Mouse (Mus musculus): ENCODE measurements around the gene Kank3. TPM values are rescaled to one million over a fixed set of nuclear protein-coding genes. Genes with fewer than 3 reads are reported as not detected.
A peak's percentile ranks its signal among the peaks of the same experiment; 100 is the strongest.
"Not testable (repeated sequence)": the region's sequence is repeated elsewhere in the genome, so short reads cannot be mapped to it uniquely, and the experiment has no call there.

The Kank3 gene
- polyA plus RNA-seq, 1 experiment: 395 TPM

GRCm38 (mm10) chr17:33817184-33817968, 7.1 kb downstream of the Kank3 start:
- TF ChIP-seq POLR2A (IDR thresholded peaks at IDR 0.05; ENCODE audit: borderline replicate concordance, extremely low read depth, low read depth, low read length) (peak; percentile 68; the same call in 1 of the 2 replicates), CTCF (IDR thresholded peaks at IDR 0.05; ENCODE audit: insufficient read depth, low read length) (no peak)
- under 1% methylated on average over 89 of the region's 89 CpGs for WGBS
- DNase-seq: peak; percentile 86
- H3K4me3 ChIP-seq (replicated peaks; ENCODE audit: extremely low read depth, low read depth, low read length): peak overlapping the region; percentile 64
- peaks cover 29% of the 10 kb centered on the region for H3K4me1 ChIP-seq (ENCODE audit: control insufficient read depth, insufficient read depth, low read length)

DNA sequence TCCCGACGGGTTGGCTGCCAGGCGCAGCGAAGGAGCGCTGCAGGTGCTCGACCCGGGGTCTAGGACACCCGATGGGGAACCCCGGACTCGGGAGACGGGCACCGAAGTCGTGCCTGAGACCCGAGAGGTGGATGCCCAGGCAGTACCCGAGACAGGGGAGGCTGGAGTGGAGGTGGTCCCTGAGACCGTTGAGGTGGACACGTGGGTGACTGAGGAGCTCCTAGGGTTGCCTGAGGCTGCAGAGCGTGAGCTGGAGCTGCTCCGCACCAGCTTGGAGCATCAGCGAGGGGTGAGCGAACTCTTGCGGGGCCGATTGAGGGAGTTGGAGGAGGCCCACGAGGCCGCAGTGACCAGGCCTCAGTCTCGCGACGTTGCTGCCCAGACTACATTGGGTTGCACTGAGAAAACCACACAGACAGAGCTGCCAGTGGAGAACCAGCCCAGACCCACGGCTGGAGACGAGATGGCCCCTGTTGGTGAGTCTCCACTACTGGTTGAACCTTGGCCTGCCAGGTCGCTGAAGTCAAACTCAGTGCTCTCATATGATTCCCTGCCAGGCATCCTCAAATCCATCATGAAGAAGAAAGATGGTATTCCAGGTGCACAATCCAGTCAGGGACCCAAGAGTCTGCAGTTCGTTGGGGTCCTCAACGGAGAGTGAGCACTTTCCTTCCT, 7.8 kb downstream of the Kank3 start:
- Histone ChIP-seq H3K4me3 (replicated peaks; ENCODE audit: extremely low read depth, low read depth, low read length) (peak overlapping the region; percentile 22), H3K4me1 (ENCODE audit: control insufficient read depth, insufficient read depth, low read length) (peaks cover 29% of the 10 kb centered on the region)
- no peak for DNase-seq
- TF ChIP-seq CTCF (IDR thresholded peaks at IDR 0.05; ENCODE audit: insufficient read depth, low read length) (no peak), POLR2A (IDR thresholded peaks at IDR 0.05; ENCODE audit: borderline replicate concordance, extremely low read depth, low read depth, low read length) (peak; percentile 24; the same call in 1 of the 2 replicates)
- WGBS: 23% methylated on average over 33 of the region's 33 CpGs

GRCm38 (mm10) chr17:33822436-33822959, 12.2 kb downstream of the Kank3 start:
- H3K4me1 ChIP-seq (ENCODE audit: control insufficient read depth, insufficient read depth, low read length): peaks cover 17% of the 10 kb centered on the region
- no peak for DNase-seq
- WGBS: 69% methylated on average over 1 of the region's 1 CpGs
- H3K4me3 ChIP-seq (replicated peaks; ENCODE audit: extremely low read depth, low read depth, low read length): no peak overlapping the region
- TF ChIP-seq POLR2A (IDR thresholded peaks at IDR 0.05; ENCODE audit: borderline replicate concordance, extremely low read depth, low read depth, low read length) (no peak), CTCF (IDR thresholded peaks at IDR 0.05; ENCODE audit: insufficient read depth, low read length) (no peak)

- not testable (repeated sequence) for DNase-seq
- H3K4me3 ChIP-seq (replicated peaks; ENCODE audit: extremely low read depth, low read depth, low read length): peak overlapping the region; percentile 52
- H3K4me1 ChIP-seq (ENCODE audit: control insufficient read depth, insufficient read depth, low read length): peaks cover 14% of the 10 kb centered on the region
- WGBS: 51% methylated on average over 8 of the region's 8 CpGs
These were observed 12.9 kb downstream of the Kank3 start for GRCm38 (mm10) chr17:33823171-33823570.

- Histone ChIP-seq H3K4me1 (ENCODE audit: control insufficient read depth, insufficient read depth, low read length) (peaks cover 15% of the 10 kb centered on the region), H3K4me3 (replicated peaks; ENCODE audit: extremely low read depth, low read depth, low read length) (peak within 1 kb of the TSS; percentile 96)
- peak; percentile 99 for DNase-seq
- under 1% methylated on average over 51 of the region's 51 CpGs for WGBS
- TF ChIP-seq POLR2A (IDR thresholded peaks at IDR 0.05; ENCODE audit: borderline replicate concordance, extremely low read depth, low read depth, low read length) (peak; percentile 97), CTCF (IDR thresholded peaks at IDR 0.05; ENCODE audit: insufficient read depth, low read length) (no peak)
These were observed 14.0 kb downstream of the Kank3 start, which contains the start of the genes Rps28 and Ndufa7 for GRCm38 (mm10) chr17:33824084-33824996. TSS of gene Rps28 (minus strand) at chr17:33824562. TSS of gene Ndufa7 (plus strand) at chr17:33824572.

- peaks cover 15% of the 10 kb centered on the region for H3K4me1 ChIP-seq (ENCODE audit: control insufficient read depth, insufficient read depth, low read length)
- DNase-seq: not testable (repeated sequence)
- H3K4me3 ChIP-seq (replicated peaks; ENCODE audit: extremely low read depth, low read depth, low read length): peak overlapping the region; percentile 95
- WGBS: 4% methylated on average over 6 of the region's 6 CpGs
These were observed 14.6 kb downstream of the Kank3 start for GRCm38 (mm10) chr17:33824997-33825330.

DNA sequence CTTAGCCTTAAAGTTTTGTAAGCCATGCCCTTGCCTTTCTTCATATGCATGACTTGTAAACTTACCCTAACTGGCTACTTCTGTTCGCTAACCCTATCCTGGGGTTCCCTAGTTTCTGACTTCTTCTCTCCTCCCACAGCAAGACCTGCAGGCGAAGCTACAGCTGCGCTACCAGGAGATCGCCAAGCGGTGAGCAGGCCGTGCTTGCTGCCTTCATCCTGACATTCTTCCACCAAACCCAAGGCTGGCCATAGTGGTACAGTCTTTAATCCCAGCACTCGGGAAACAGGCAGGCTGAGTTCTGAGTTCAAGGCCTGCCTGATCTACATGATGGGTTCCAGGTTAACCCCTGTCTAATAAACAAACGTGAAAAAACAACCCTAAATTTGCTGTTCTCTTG, 15.1 kb downstream of the Kank3 start:
- TF ChIP-seq POLR2A (IDR thresholded peaks at IDR 0.05; ENCODE audit: borderline replicate concordance, extremely low read depth, low read depth, low read length) (no peak), CTCF (IDR thresholded peaks at IDR 0.05; ENCODE audit: insufficient read depth, low read length) (no peak)
- Histone ChIP-seq H3K4me3 (replicated peaks; ENCODE audit: extremely low read depth, low read depth, low read length) (no peak overlapping the region), H3K4me1 (ENCODE audit: control insufficient read depth, insufficient read depth, low read length) (peaks cover 15% of the 10 kb centered on the region)
- WGBS: 81% methylated on average over 8 of the region's 8 CpGs
- no peak for DNase-seq

GRCm38 (mm10) chr17:33826850-33827249, 16.5 kb downstream of the Kank3 start:
- Histone ChIP-seq H3K4me1 (ENCODE audit: control insufficient read depth, insufficient read depth, low read length) (peaks cover 15% of the 10 kb centered on the region), H3K4me3 (replicated peaks; ENCODE audit: extremely low read depth, low read depth, low read length) (no peak overlapping the region)
- TF ChIP-seq POLR2A (IDR thresholded peaks at IDR 0.05; ENCODE audit: borderline replicate concordance, extremely low read depth, low read depth, low read length): no peak
- peak; percentile 71 for TF ChIP-seq CTCF (IDR thresholded peaks at IDR 0.05; ENCODE audit: insufficient read depth, low read length)
- 1% methylated on average over 3 of the region's 3 CpGs for WGBS
- DNase-seq: peak; percentile 62

DNA sequence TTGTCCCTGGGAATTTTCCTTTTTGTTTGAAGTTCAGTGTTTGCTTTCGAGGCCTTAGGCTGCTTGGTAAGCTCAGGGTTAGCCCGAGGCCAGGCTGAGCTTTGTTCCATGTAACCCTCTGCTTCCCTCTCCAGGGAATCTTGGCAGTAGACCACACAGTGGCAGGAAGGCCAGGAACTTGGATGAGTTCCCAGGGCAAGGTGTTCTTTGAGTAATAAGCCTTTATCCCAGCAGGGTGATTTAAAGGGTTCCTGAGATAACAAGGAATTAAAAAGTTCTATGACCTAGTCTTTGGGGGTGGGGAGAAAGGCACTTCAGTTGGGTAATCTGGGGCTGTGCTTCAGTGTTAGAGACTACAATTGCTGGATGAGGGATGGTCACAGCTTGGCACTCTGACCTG, 18.6 kb downstream of the Kank3 start:
- TF ChIP-seq POLR2A (IDR thresholded peaks at IDR 0.05; ENCODE audit: borderline replicate concordance, extremely low read depth, low read depth, low read length) (no peak), CTCF (IDR thresholded peaks at IDR 0.05; ENCODE audit: insufficient read depth, low read length) (no peak)
- DNase-seq: peak; percentile 63
- no peak overlapping the region for H3K4me3 ChIP-seq (replicated peaks; ENCODE audit: extremely low read depth, low read depth, low read length)
- H3K4me1 ChIP-seq (ENCODE audit: control insufficient read depth, insufficient read depth, low read length): peaks cover 7% of the 10 kb centered on the region
- WGBS: 12% methylated on average over 2 of the region's 2 CpGs
